Mouse (Mus musculus) olfactory bulb, adult 2 months (tissue): ENCODE results near the gene Eln. TPM values are rescaled to one million over a fixed set of nuclear protein-coding genes. Genes with fewer than 3 reads are reported as not detected.

Source experiments
- H3K27ac ChIP-seq: fragments of 200-500 bp; 2 replicates; pipeline ENCODE4 v1.5.1; 2012; ENCODE audit warnings: low read depth, low read length; ENCODE audit not compliant: insufficient read depth
- H3K4me1 ChIP-seq: fragments of 200-500 bp; 2 replicates; pipeline ENCODE4 v1.6.1; 2012; ENCODE audit warnings: low read length; ENCODE audit not compliant: control insufficient read depth, insufficient read depth
- H3K4me3 ChIP-seq: fragments of 200-500 bp; 2 replicates; pipeline ENCODE4 v1.5.1; 2012; ENCODE audit warnings: mild to moderate bottlenecking, low read depth, low read length, moderate library complexity; ENCODE audit not compliant: insufficient read depth
- CTCF ChIP-seq: fragments of 200-500 bp; IDR thresholded peaks from 2 replicates; pipeline ENCODE4 v1.5.1; 2012; ENCODE audit warnings: low read depth, mild to moderate bottlenecking, low read length, moderate library complexity; ENCODE audit not compliant: insufficient read depth
- POLR2A ChIP-seq: fragments of 200-500 bp; IDR thresholded peaks from 2 replicates; pipeline ENCODE4 v1.6.1; 2012; ENCODE audit warnings: mild to moderate bottlenecking, low read depth, low read length, moderate library complexity; ENCODE audit not compliant: insufficient read depth
- WGBS: fragments of 180-500 bp; shearing (Covaris S2); methylation state at CpG from one replicate; pipeline ENCODE4 v1.1.7; 2018; 5-methylcytosine and 5-hydroxymethylcytosine counted together
- polyA plus RNA-seq: library from polyadenylated mRNA; stranded (reverse); fragments of >200 nt; gene quantifications from 2 replicates; pipeline ENCODE4 v1.2.4, GENCODE M21; 2012; ENCODE audit warnings: low replicate concordance; ENCODE audit not compliant: missing spikeins, insufficient read depth, insufficient read length

The Eln gene
- polyA plus RNA-seq, 1 experiment = not detected

GRCm38 (mm10) chr5:134669001-134669708, 78.0 kb downstream of the Eln start:
- no peak overlapping the region for H3K27ac ChIP-seq
- no peaks in the 10 kb centered on the region for H3K4me1 ChIP-seq
- WGBS = 86% methylated on average over 20 of the region's 20 CpGs
- TF ChIP-seq CTCF = no peak
- TF ChIP-seq POLR2A = no peak
- no peak overlapping the region for H3K4me3 ChIP-seq

DNA sequence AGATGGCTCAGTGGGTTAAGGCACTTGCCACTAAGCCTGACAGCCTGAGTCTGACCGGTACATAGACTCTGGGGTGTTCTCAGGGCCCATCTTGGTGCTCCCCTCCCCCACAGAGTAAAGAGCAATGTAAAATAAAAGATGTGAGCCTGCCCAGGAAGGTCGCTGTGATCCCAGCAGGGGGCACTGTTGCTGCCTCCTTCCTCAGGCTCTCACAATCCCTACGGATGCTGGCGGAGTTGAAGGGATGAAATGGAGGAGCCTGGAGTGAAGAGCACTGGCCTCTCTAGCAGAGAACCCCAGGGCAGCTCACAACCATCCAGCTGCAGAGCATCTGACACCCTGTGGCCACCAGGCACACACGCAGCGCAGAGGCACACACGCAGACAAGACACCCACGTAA, 78.6 kb downstream of the Eln start:
- no peak overlapping the region for H3K4me3 ChIP-seq
- no peaks in the 10 kb centered on the region for H3K4me1 ChIP-seq
- no peak overlapping the region for H3K27ac ChIP-seq
- 48% methylated on average over 8 of the region's 8 CpGs for WGBS
- TF ChIP-seq POLR2A = no peak
- no peak for TF ChIP-seq CTCF

DNA sequence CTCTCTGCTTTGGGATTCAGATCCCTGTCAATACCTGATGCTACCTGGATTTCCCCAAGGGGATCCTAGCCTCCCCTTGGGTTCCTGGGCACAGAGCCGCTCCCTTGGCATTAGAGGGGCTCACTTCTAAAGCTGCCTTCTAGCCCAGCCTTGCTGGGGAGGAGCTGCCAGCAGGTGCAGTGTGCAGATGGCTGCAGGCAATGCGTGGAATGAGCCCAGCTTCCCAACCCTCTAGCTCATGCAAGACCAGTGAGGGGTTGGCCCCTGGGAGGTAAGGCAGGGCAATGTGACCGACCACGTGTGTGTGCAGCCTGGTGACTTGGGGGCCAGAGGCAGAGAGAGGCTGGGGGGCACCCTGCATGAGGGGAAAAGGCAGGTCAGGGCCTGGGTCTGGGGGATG, 90.4 kb downstream of the Eln start:
- 74% methylated on average over 4 of the region's 4 CpGs for WGBS
- H3K4me3 ChIP-seq = no peak overlapping the region
- no peak overlapping the region for H3K27ac ChIP-seq

More for the DNA sequence above, 90.4 kb downstream of the Eln start:
- no peaks in the 10 kb centered on the region for H3K4me1 ChIP-seq
- TF ChIP-seq POLR2A = no peak
- no peak for TF ChIP-seq CTCF

Other genes starting within 250 kb of the Eln start
- not detected in 2 replicates for gene Clip2, start 194.9 kb downstream of the Eln start, polyA plus RNA-seq
- not detected in 2 replicates for gene Syna, start 187.2 kb downstream of the Eln start, polyA plus RNA-seq
- gene Rfc2, start 166.0 kb downstream of the Eln start, polyA plus RNA-seq = not detected in 2 replicates
- not detected in 2 replicates for gene Lat2, start 132.3 kb downstream of the Eln start, polyA plus RNA-seq
- 112 TPM in 1 of 2 replicates, not detected in the other for gene Eif4h, start 107.8 kb downstream of the Eln start, polyA plus RNA-seq
- gene Limk1, start 58.7 kb downstream of the Eln start, polyA plus RNA-seq = not detected in 2 replicates
- gene Tmem270, start 159.4 kb upstream of the Eln start, polyA plus RNA-seq = not detected in 2 replicates
- gene Cldn13, start 168.2 kb upstream of the Eln start, polyA plus RNA-seq = not detected in 2 replicates
- not detected in 2 replicates for gene Mettl27, start 185.0 kb upstream of the Eln start, polyA plus RNA-seq
- not detected in 2 replicates for gene Cldn4, start 199.6 kb upstream of the Eln start, polyA plus RNA-seq
- gene Cldn3, start 238.9 kb upstream of the Eln start, polyA plus RNA-seq = not detected in 2 replicates